Mouse (Mus musculus): ENCODE measurements around the gene Mogat1. TPM values are rescaled to one million over a fixed set of nuclear protein-coding genes. Genes with fewer than 3 reads are reported as not detected.
"Not testable (repeated sequence)": the region's sequence is repeated elsewhere in the genome, so short reads cannot be mapped to it uniquely, and the experiment has no call there.

The Mogat1 gene
- polyA plus RNA-seq, 1 experiment from 2014 or later = not detected

- Histone ChIP-seq H3K27me3 (no peaks in the 10 kb centered on the region), H3K27ac (no peak overlapping the region), H3K4me2 (replicated peaks) (no peak overlapping the region), H3K4me1 (peaks cover 11% of the 10 kb centered on the region; the same call in 1 of the 2 replicates), H3K9ac (no peak overlapping the region), H3K9me3 (replicated peaks) (no peaks in the 10 kb centered on the region), H3K4me3 (no peak overlapping the region), H3K36me3 (no peaks in the 10 kb centered on the region)
- ATAC-seq (ENCODE audit: low FRiP score) = no peak
- WGBS = 64% methylated on average over 6 of the region's 6 CpGs
These were observed 28.4 kb downstream of the Mogat1 start for GRCm38 (mm10) chr1:78539166-78539565.

GRCm38 (mm10) chr1:78543631-78544030 lies 32.8 kb downstream of the Mogat1 start:
- not testable (repeated sequence) for H3K27ac ChIP-seq; H3K4me3 ChIP-seq; H3K4me1 ChIP-seq; H3K9ac ChIP-seq; H3K4me2 ChIP-seq (replicated peaks); H3K27me3 ChIP-seq; ATAC-seq (ENCODE audit: low FRiP score); H3K36me3 ChIP-seq; H3K9me3 ChIP-seq (replicated peaks)
- WGBS = 89% methylated on average over 1 of the region's 1 CpGs

DNA sequence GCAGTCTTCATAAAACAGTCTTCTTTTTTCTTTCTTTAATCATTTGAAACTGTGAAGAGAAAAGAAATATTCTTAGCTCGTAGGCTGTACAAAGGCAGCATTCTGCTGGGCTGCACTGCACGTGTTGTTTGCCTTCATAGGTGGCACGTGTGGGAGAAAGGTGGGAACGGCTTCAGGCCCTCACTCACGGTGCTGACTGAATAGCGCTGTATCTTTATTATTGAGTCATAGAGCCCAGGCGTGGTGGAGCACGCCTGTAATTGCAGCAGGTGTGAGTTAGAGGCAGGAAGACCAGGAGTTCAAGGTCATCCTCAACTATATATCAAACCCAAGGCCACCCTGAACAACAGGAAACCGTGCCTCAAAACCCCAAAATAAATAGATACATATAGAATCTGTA lies 35.5 kb downstream of the Mogat1 start:
- Histone ChIP-seq H3K27ac (no peak overlapping the region), H3K27me3 (no peaks in the 10 kb centered on the region)

GRCm38 (mm10) chr1:78548961-78549360 lies 38.2 kb downstream of the Mogat1 start:
- H3K9ac ChIP-seq = no peak overlapping the region
- no peaks in the 10 kb centered on the region for H3K9me3 ChIP-seq (replicated peaks)
- H3K36me3 ChIP-seq = no peaks in the 10 kb centered on the region
- WGBS = 44% methylated on average over 6 of the region's 6 CpGs
- no peak overlapping the region for H3K27ac ChIP-seq
- ATAC-seq (ENCODE audit: low FRiP score) = no peak; the same call in 1 of the 2 replicates
- H3K4me1 ChIP-seq = 0 out of 2 replicates have a peak, but pooled peaks cover 5% of the 10 kb centered on the region
- no peak overlapping the region for H3K4me2 ChIP-seq (replicated peaks)
- no peak overlapping the region for H3K4me3 ChIP-seq
- H3K27me3 ChIP-seq = no peaks in the 10 kb centered on the region

More for the DNA sequence above, 35.5 kb downstream of the Mogat1 start:
- ATAC-seq (ENCODE audit: low FRiP score) = no peak
- Histone ChIP-seq H3K4me1 (0 out of 2 replicates have a peak, but pooled peaks cover 5% of the 10 kb centered on the region), H3K9ac (no peak overlapping the region), H3K4me3 (no peak overlapping the region), H3K36me3 (no peaks in the 10 kb centered on the region), H3K4me2 (replicated peaks) (no peak overlapping the region), H3K9me3 (replicated peaks) (no peaks in the 10 kb centered on the region)
- 83% methylated on average over 9 of the region's 9 CpGs for WGBS

- Histone ChIP-seq H3K9me3 (replicated peaks) (no peaks in the 10 kb centered on the region), H3K36me3 (no peaks in the 10 kb centered on the region), H3K9ac (no peak overlapping the region), H3K4me2 (replicated peaks) (no peak overlapping the region), H3K4me3 (no peak overlapping the region), H3K4me1 (0 out of 2 replicates have a peak, but pooled peaks cover under 1% of the 10 kb centered on the region), H3K27me3 (no peaks in the 10 kb centered on the region), H3K27ac (no peak overlapping the region)
- 74% methylated on average over 8 of the region's 8 CpGs for WGBS
- ATAC-seq (ENCODE audit: low FRiP score) = no peak
These were observed 43.3 kb downstream of the Mogat1 start for GRCm38 (mm10) chr1:78554012-78554666.

GRCm38 (mm10) chr1:78566963-78567362 lies 56.2 kb downstream of the Mogat1 start:
- Histone ChIP-seq H3K4me1 (no peaks in the 10 kb centered on the region), H3K36me3 (no peaks in the 10 kb centered on the region), H3K9me3 (replicated peaks) (no peaks in the 10 kb centered on the region), H3K27ac (no peak overlapping the region), H3K27me3 (no peaks in the 10 kb centered on the region), H3K9ac (no peak overlapping the region), H3K4me2 (replicated peaks) (no peak overlapping the region), H3K4me3 (no peak overlapping the region)
- WGBS = 65% methylated on average over 2 of the region's 2 CpGs
- ATAC-seq (ENCODE audit: low FRiP score) = no peak

- no peaks in the 10 kb centered on the region for H3K36me3 ChIP-seq
- WGBS = 38% methylated on average over 6 of the region's 6 CpGs
These were observed 56.6 kb downstream of the Mogat1 start for GRCm38 (mm10) chr1:78567421-78567820.

GRCm38 (mm10) chr1:78567834-78568507 lies 57.2 kb downstream of the Mogat1 start:
- Histone ChIP-seq H3K4me2 (replicated peaks) (no peak overlapping the region), H3K9ac (no peak overlapping the region), H3K4me3 (no peak overlapping the region), H3K27me3 (no peaks in the 10 kb centered on the region), H3K9me3 (replicated peaks) (no peaks in the 10 kb centered on the region), H3K36me3 (no peaks in the 10 kb centered on the region), H3K4me1 (no peaks in the 10 kb centered on the region), H3K27ac (0 out of 2 replicates have a peak overlapping the region, but pooled peaks have one; percentile 17)
- ATAC-seq (ENCODE audit: low FRiP score) = no peak
- WGBS = 49% methylated on average over 8 of the region's 8 CpGs

More at GRCm38 (mm10) chr1:78567421-78567820, 56.6 kb downstream of the Mogat1 start:
- Histone ChIP-seq H3K4me1 (no peaks in the 10 kb centered on the region), H3K9me3 (replicated peaks) (no peaks in the 10 kb centered on the region), H3K27me3 (no peaks in the 10 kb centered on the region), H3K27ac (0 out of 2 replicates have a peak overlapping the region, but pooled peaks have one; percentile 17), H3K9ac (no peak overlapping the region), H3K4me2 (replicated peaks) (no peak overlapping the region), H3K4me3 (no peak overlapping the region)
- ATAC-seq (ENCODE audit: low FRiP score) = no peak

DNA sequence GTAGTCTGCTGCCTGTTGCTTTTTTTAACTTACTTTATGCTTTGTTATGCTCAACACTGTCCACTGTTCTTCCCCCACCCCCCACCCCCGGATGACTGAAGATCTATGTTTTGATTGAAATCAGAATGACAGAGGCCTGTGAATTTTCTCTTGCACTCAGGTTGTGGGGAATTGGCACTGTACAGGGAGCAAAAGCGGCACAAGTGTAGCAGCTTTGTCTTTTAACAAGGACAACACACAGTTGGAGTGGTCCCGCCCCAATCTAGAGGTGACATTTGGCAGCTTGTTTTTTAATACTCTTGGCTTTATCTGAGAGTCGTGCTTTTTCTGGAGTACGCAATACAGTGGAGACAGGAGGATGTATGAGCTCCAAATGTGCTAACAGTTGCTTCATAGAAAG lies 58.8 kb downstream of the Mogat1 start:
- H3K36me3 ChIP-seq = no peaks in the 10 kb centered on the region
- no peaks in the 10 kb centered on the region for H3K4me1 ChIP-seq
- H3K4me3 ChIP-seq = no peak overlapping the region
- H3K4me2 ChIP-seq (replicated peaks) = no peak overlapping the region
- 82% methylated on average over 5 of the region's 5 CpGs for WGBS
- H3K27ac ChIP-seq = no peak overlapping the region
- H3K27me3 ChIP-seq = no peaks in the 10 kb centered on the region
- H3K9me3 ChIP-seq (replicated peaks) = no peaks in the 10 kb centered on the region
- ATAC-seq (ENCODE audit: low FRiP score) = no peak
- no peak overlapping the region for H3K9ac ChIP-seq

DNA sequence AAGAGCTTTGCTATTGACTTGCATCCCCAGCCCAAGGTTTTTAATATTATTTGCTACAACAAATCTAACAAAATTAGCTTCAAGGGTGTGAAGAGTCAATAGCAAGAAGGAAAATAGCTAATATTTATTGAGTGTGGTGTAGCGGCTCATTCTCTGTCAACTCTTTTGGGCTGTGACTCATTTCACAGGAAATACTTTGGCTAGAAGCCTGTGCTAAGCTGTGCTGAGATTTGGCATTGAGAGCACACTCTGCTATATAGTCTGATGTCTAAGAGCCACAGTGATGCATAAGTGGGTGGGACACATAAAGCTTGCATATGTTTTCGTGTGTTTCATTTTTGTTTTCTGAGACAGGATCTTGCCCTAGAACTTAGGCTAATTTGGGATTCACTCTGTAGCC lies 74.3 kb downstream of the Mogat1 start:
- H3K27ac ChIP-seq = no peak overlapping the region
- H3K4me3 ChIP-seq = no peak overlapping the region
- H3K4me2 ChIP-seq (replicated peaks) = no peak overlapping the region
- H3K4me1 ChIP-seq = no peaks in the 10 kb centered on the region
- H3K36me3 ChIP-seq = no peaks in the 10 kb centered on the region
- 89% methylated on average over 2 of the region's 2 CpGs for WGBS
- H3K9ac ChIP-seq = no peak overlapping the region
- ATAC-seq (ENCODE audit: low FRiP score) = no peak
- H3K27me3 ChIP-seq = no peaks in the 10 kb centered on the region
- H3K9me3 ChIP-seq (replicated peaks) = no peaks in the 10 kb centered on the region

DNA sequence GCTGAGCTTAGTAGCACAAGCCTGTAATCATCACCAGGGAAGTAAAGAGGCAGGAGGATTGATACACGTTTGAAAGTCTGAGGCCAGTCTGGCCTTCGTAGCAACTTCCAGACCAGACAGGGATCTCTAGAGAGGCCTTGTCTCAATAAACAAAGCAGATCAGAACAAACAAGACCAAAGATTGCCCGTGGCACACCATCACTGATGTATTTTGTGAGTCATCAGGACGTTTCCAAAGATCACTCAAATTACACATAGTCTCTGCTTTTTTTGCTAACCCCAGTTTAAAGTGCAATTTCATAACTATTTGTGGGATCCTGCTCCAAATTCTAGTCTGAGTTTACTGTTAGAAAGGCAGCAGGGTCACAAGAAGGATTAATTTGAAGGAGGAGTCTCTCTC lies 76.2 kb downstream of the Mogat1 start:
- no peak for ATAC-seq (ENCODE audit: low FRiP score)
- Histone ChIP-seq H3K9me3 (replicated peaks) (no peaks in the 10 kb centered on the region), H3K27ac (no peak overlapping the region), H3K27me3 (no peaks in the 10 kb centered on the region), H3K4me2 (replicated peaks) (no peak overlapping the region), H3K4me1 (no peaks in the 10 kb centered on the region), H3K9ac (no peak overlapping the region), H3K36me3 (no peaks in the 10 kb centered on the region), H3K4me3 (no peak overlapping the region)
- WGBS = 56% methylated on average over 4 of the region's 4 CpGs
